Mouse (Mus musculus) liver, embryonic 14.5 days (tissue): ENCODE measurements at regions not wholly inside any gene's neighbourhood (a gene's known extent, or its start where the extent isn't known, plus 50 kb on each side); places are given as distances from the start of the nearest gene placed in this dataset.

Experiments
- CTCF ChIP-seq: IDR thresholded peaks from 2 replicates; pipeline ENCODE4 v1.5.1; 2016; ENCODE audit warnings: antibody characterized with exemption, low read depth, control low read depth
- EP300 ChIP-seq: IDR thresholded peaks from 2 replicates; pipeline ENCODE4 v1.6.1; 2016; ENCODE audit warnings: antibody characterized with exemption, low read depth

DNA sequence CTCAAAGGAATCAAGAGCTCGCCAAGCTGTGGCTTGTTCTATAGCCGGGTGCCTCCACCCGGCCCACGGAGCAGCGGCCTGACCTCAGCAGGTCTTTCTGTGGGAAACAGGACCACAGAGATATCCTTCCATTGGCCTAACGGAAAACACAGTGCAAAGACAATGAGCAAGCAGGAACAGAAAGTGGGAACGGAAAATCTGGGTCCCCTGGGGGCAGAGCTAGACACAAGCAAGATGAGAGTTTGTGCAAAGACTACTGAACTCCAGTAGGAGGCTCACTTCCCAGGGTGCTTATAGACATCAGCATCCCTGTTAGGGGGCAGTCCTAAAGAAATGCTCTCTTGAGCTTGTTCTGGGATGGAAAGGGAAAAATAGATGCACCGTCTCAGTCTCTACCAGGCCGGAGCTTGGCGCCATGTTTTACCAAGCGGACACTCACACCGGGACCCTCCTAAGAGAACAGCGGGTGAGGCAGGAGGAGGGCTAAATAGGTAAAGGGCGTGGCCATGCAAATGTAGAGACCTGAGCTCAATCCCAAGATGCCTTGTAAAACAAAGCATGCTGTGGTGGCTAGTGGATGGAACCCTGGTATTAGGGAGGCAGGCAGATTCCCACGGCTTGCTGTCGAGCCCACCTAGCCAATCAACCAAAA is 127.3 kb upstream of the Sdk2 start:
- TF ChIP-seq CTCF = no peak
- no peak for TF ChIP-seq EP300
